In genomic region chr17:26953201-26953600, GRCm38 (mm10) we compare ENCODE assay signal across 7 mouse cellular contexts. TPM values are rescaled to one million over a fixed set of nuclear protein-coding genes. Genes with fewer than 3 reads are reported as not detected.
A peak's percentile ranks its signal among the peaks of the same experiment; 100 is the strongest.
DNase-seq lines count a peak whose midpoint lies in the region; ATAC-seq and TF ChIP-seq lines count a peak whose summit lies in the region.

No protein-coding gene starts in this region.

- H3K4me1 ChIP-seq in lung, embryonic 14.5 days (ENCODE audit: insufficient read depth) = peaks cover 32% of the 10 kb centered on the region
- H3K4me1 ChIP-seq in forebrain, embryonic 15.5 days = peaks cover 54% of the 10 kb centered on the region
- peaks cover 45% of the 10 kb centered on the region for H3K4me1 ChIP-seq in intestine, embryonic 16.5 days (ENCODE audit: control insufficient read depth, insufficient read depth, low read length)
- H3K4me1 ChIP-seq in neural tube, embryonic 14.5 days (ENCODE audit: control insufficient read depth, insufficient read depth, low read length) = peaks cover 48% of the 10 kb centered on the region

- 0 out of 2 replicates have a peak overlapping the region, but pooled peaks have one; percentile 47 for H3K9ac ChIP-seq in lung, embryonic 14.5 days
- peak overlapping the region; percentile 51; the same call in 1 of the 2 replicates for H3K9ac ChIP-seq in forebrain, embryonic 15.5 days (replicated peaks)
- peak overlapping the region; percentile 53; the same call in 1 of the 2 replicates for H3K9ac ChIP-seq in intestine, embryonic 16.5 days (ENCODE audit: low read depth, low read length)
- H3K9ac ChIP-seq in neural tube, embryonic 14.5 days (replicated peaks; ENCODE audit: low read depth, low read length) = peak overlapping the region; percentile 39

- H3K4me2 ChIP-seq in lung, embryonic 14.5 days = peak overlapping the region; percentile 77
- peak overlapping the region; percentile 87 for H3K4me2 ChIP-seq in forebrain, embryonic 15.5 days (replicated peaks)
- H3K4me2 ChIP-seq in intestine, embryonic 16.5 days (ENCODE audit: low read depth, low read length) = peak overlapping the region; percentile 42; the same call in 1 of the 2 replicates
- peak overlapping the region; percentile 89 for H3K4me2 ChIP-seq in neural tube, embryonic 14.5 days (ENCODE audit: low read depth, low read length)

- ATAC-seq in lung, embryonic 14.5 days (ENCODE audit: insufficient read depth) = no peak
- ATAC-seq in forebrain, embryonic 15.5 days (replicated peaks) = no peak
- no peak for ATAC-seq in intestine, embryonic 16.5 days
- ATAC-seq in neural tube, embryonic 14.5 days (ENCODE audit: low read depth) = no peak

- H3K4me3 ChIP-seq in lung, embryonic 14.5 days (ENCODE audit: low read depth, low read length) = no peak overlapping the region
- peak overlapping the region; percentile 71 for H3K4me3 ChIP-seq in forebrain, embryonic 15.5 days
- no peak overlapping the region for H3K4me3 ChIP-seq in intestine, embryonic 16.5 days (ENCODE audit: low read length)
- peak overlapping the region; percentile 35 for H3K4me3 ChIP-seq in neural tube, embryonic 14.5 days (ENCODE audit: low read depth, low read length)

- WGBS in lung, embryonic 14.5 days = 31% methylated on average over 6 of the region's 6 CpGs
- 20% methylated on average over 6 of the region's 6 CpGs for WGBS in forebrain, embryonic 15.5 days
- WGBS in intestine, embryonic 16.5 days = 41% methylated on average over 6 of the region's 6 CpGs
- 27% methylated on average over 6 of the region's 6 CpGs for WGBS in neural tube, embryonic 14.5 days

- no peak overlapping the region for H3K27ac ChIP-seq in lung, embryonic 14.5 days (ENCODE audit: low read depth)
- no peak overlapping the region for H3K27ac ChIP-seq in forebrain, embryonic 15.5 days (replicated peaks)
- H3K27ac ChIP-seq in intestine, embryonic 16.5 days (ENCODE audit: low read length) = no peak overlapping the region
- H3K27ac ChIP-seq in neural tube, embryonic 14.5 days (ENCODE audit: low read depth, low read length) = no peak overlapping the region

- no peaks in the 10 kb centered on the region for H3K9me3 ChIP-seq in lung, embryonic 14.5 days (ENCODE audit: low read depth, low read length)
- H3K9me3 ChIP-seq in forebrain, embryonic 15.5 days = no peaks in the 10 kb centered on the region
- no peaks in the 10 kb centered on the region for H3K9me3 ChIP-seq in intestine, embryonic 16.5 days (ENCODE audit: control insufficient read depth, low read length)
- no peaks in the 10 kb centered on the region for H3K9me3 ChIP-seq in neural tube, embryonic 14.5 days (ENCODE audit: control insufficient read depth, low read length)

- H3K27me3 ChIP-seq in lung, embryonic 14.5 days (ENCODE audit: insufficient read depth, low read length) = no peaks in the 10 kb centered on the region
- H3K27me3 ChIP-seq in forebrain, embryonic 15.5 days = no peaks in the 10 kb centered on the region
- no peaks in the 10 kb centered on the region; the same call in 1 of the 2 replicates for H3K27me3 ChIP-seq in intestine, embryonic 16.5 days (replicated peaks; ENCODE audit: control insufficient read depth, insufficient read depth, low read length)
- no peaks in the 10 kb centered on the region for H3K27me3 ChIP-seq in neural tube, embryonic 14.5 days (ENCODE audit: control insufficient read depth, insufficient read depth, low read length)

- H3K36me3 ChIP-seq in lung, embryonic 14.5 days (ENCODE audit: insufficient read depth) = peaks cover 36% of the 10 kb centered on the region
- H3K36me3 ChIP-seq in forebrain, embryonic 15.5 days = peaks cover 40% of the 10 kb centered on the region
- H3K36me3 ChIP-seq in intestine, embryonic 16.5 days (ENCODE audit: control insufficient read depth, insufficient read depth, low read length) = 0 out of 2 replicates have a peak, but pooled peaks cover 4% of the 10 kb centered on the region
- peaks cover 26% of the 10 kb centered on the region for H3K36me3 ChIP-seq in neural tube, embryonic 14.5 days (ENCODE audit: control insufficient read depth, insufficient read depth, low read length)

- intact Hi-C loops in left cerebral cortex, postnatal 25 days (cut with DNase I) = no loop called here

- no peak for TF ChIP-seq CTCF in lung, embryonic 14.5 days (IDR thresholded peaks at IDR 0.05; ENCODE audit: low read depth)

- DNase-seq in lung, embryonic 14.5 days = no peak
- DNase-seq in lung, adult 18-20 months = no peak
- no peak for DNase-seq in cerebellum, adult 9-11 months
- no peak for DNase-seq in left cerebral cortex, postnatal 25 days (ENCODE audit: low spot score in 2 of 2)

RNA-seq across cellular contexts. Expression of gene Syngap1, which starts 12.1 kb away (rescaled TPM):
- 1.8 and 2.0 TPM in 2 replicates for polyA plus RNA-seq in lung, embryonic 14.5 days (2014; fragmentation: Nextera tagmentation; extraction: Ambion mirVana)
- polyA plus RNA-seq in forebrain, embryonic 15.5 days (2015; fragmentation: Nextera tagmentation; extraction: Ambion mirVana) = 6.5 and 7.3 TPM in 2 replicates
- polyA plus RNA-seq in intestine, embryonic 16.5 days (2015; fragmentation: Nextera tagmentation; extraction: Ambion mirVana) = 0.66 and 1.1 TPM in 2 replicates
- 5.2 and 7.4 TPM in 2 replicates for polyA plus RNA-seq in neural tube, embryonic 14.5 days (2014; fragmentation: Nextera tagmentation; extraction: Ambion mirVana)
- total RNA-seq in left cerebral cortex, postnatal 25 days (2021) = 100 to 1,000 TPM; 492 TPM

RNA-seq across cellular contexts. Expression of gene Cuta, which starts 13.8 kb away (rescaled TPM):
- polyA plus RNA-seq in lung, embryonic 14.5 days (2014; fragmentation: Nextera tagmentation; extraction: Ambion mirVana) = 163 TPM in 2 replicates
- 144 and 150 TPM in 2 replicates for polyA plus RNA-seq in forebrain, embryonic 15.5 days (2015; fragmentation: Nextera tagmentation; extraction: Ambion mirVana)
- 294 and 314 TPM in 2 replicates for polyA plus RNA-seq in intestine, embryonic 16.5 days (2015; fragmentation: Nextera tagmentation; extraction: Ambion mirVana)
- polyA plus RNA-seq in neural tube, embryonic 14.5 days (2014; fragmentation: Nextera tagmentation; extraction: Ambion mirVana) = 112 and 127 TPM in 2 replicates
- 100 to 1,000 TPM; 111 to 123 TPM for total RNA-seq in left cerebral cortex, postnatal 25 days (2021)

RNA-seq across cellular contexts. Expression of gene Zbtb9, which starts 19.8 kb away (rescaled TPM):
- 13.3 TPM in 2 replicates for polyA plus RNA-seq in lung, embryonic 14.5 days (2014; fragmentation: Nextera tagmentation; extraction: Ambion mirVana)
- 15.8 and 17.2 TPM in 2 replicates for polyA plus RNA-seq in forebrain, embryonic 15.5 days (2015; fragmentation: Nextera tagmentation; extraction: Ambion mirVana)
- polyA plus RNA-seq in intestine, embryonic 16.5 days (2015; fragmentation: Nextera tagmentation; extraction: Ambion mirVana) = 13.8 and 14.8 TPM in 2 replicates
- 10.8 and 11.4 TPM in 2 replicates for polyA plus RNA-seq in neural tube, embryonic 14.5 days (2014; fragmentation: Nextera tagmentation; extraction: Ambion mirVana)
- total RNA-seq in left cerebral cortex, postnatal 25 days (2021) = 10 to 100 TPM; 17.7 to 18.8 TPM

RNA-seq across cellular contexts. Expression of gene Phf1, which starts 20.3 kb away (rescaled TPM):
- polyA plus RNA-seq in lung, embryonic 14.5 days (2014; fragmentation: Nextera tagmentation; extraction: Ambion mirVana) = 5.1 and 7.5 TPM in 2 replicates
- 17.2 and 18.3 TPM in 2 replicates for polyA plus RNA-seq in forebrain, embryonic 15.5 days (2015; fragmentation: Nextera tagmentation; extraction: Ambion mirVana)
- polyA plus RNA-seq in intestine, embryonic 16.5 days (2015; fragmentation: Nextera tagmentation; extraction: Ambion mirVana) = 6.8 and 8.0 TPM in 2 replicates
- 18.8 and 23.8 TPM in 2 replicates for polyA plus RNA-seq in neural tube, embryonic 14.5 days (2014; fragmentation: Nextera tagmentation; extraction: Ambion mirVana)
- total RNA-seq in left cerebral cortex, postnatal 25 days (2021) = 10 to 100 TPM; 24.8 to 25.0 TPM

RNA-seq across cellular contexts. Expression of gene Kifc5b, which starts 36.3 kb away (rescaled TPM):
- 6.3 and 9.6 TPM in 2 replicates for polyA plus RNA-seq in lung, embryonic 14.5 days (2014; fragmentation: Nextera tagmentation; extraction: Ambion mirVana)
- 4.3 and 5.5 TPM in 2 replicates for polyA plus RNA-seq in forebrain, embryonic 15.5 days (2015; fragmentation: Nextera tagmentation; extraction: Ambion mirVana)
- polyA plus RNA-seq in intestine, embryonic 16.5 days (2015; fragmentation: Nextera tagmentation; extraction: Ambion mirVana) = 5.3 and 6.5 TPM in 2 replicates
- 2.4 and 2.8 TPM in 2 replicates for polyA plus RNA-seq in neural tube, embryonic 14.5 days (2014; fragmentation: Nextera tagmentation; extraction: Ambion mirVana)
- total RNA-seq in left cerebral cortex, postnatal 25 days (2021) = 1 to 10 TPM; 3.1 to 3.9 TPM

Comparison
In these comparisons a context has a peak if more than half of its experiments do, and no peak if none do; other contexts are left out.
1. H3K4me3 ChIP-seq: peak in forebrain, embryonic 15.5 days (single experiment) and neural tube, embryonic 14.5 days (single experiment); none in lung, embryonic 14.5 days (single experiment) and intestine, embryonic 16.5 days (single experiment).
2. Peak in every context shown above with its lines, with median percentiles within 50 percentile points of each other: H3K4me2 ChIP-seq and H3K9ac ChIP-seq.